ENCODE assay signal across 22 mouse cellular contexts in genomic region chr13:43718173-43718572, GRCm38 (mm10).
DNase-seq lines count a peak whose midpoint lies in the region; ATAC-seq and TF ChIP-seq lines count a peak whose summit lies in the region.
"Had no signal": no experiment of that assay in that cellular context is flagged by ENCODE, and none has a peak within 500 bp of the region (broad histone marks: within the 10 kb centered on the region; RNA-seq: fewer than 3 reads in every experiment).

No protein-coding gene starts in this region.

- no peaks in the 10 kb centered on the region for H3K9me3 ChIP-seq in midbrain, embryonic 11.5 days (ENCODE audit: control insufficient read depth, low read length)
- H3K9me3 ChIP-seq in midbrain, embryonic 13.5 days = no peaks in the 10 kb centered on the region
- H3K9me3 ChIP-seq: G1E had no signal

- peak; percentile 49 for DNase-seq in heart, adult 11 months
- DNase-seq in heart, adult 2 months = no peak
- DNase-seq in midbrain, embryonic 11.5 days (ENCODE audit: low spot score, missing footprints) = peak; percentile 70
- no peak for DNase-seq in Patski (ENCODE audit: low read depth, low spot score)
- no peak for DNase-seq in adrenal gland, adult 18-20 months (ENCODE audit: low spot score in 2 of 2)
- DNase-seq: adrenal gland, adult 2 months; adrenal gland, adult 8-10 months; adrenal gland, postnatal 10 days; adrenal gland, postnatal 14 days; adrenal gland, postnatal 25 days; adrenal gland, postnatal 36 days; B cell, adult 2 months; cerebellum, adult 11 months; cerebellum, adult 11-12 months; cerebellum, adult 18-20 months; cerebellum, adult 2 months; cerebellum, adult 8-10 months had no signal

- CTCF ChIA-PET in Patski (lab: Charles Lee) = interaction anchor here (1.3 kb wide), 1 partner anchor 9 kb away, joined by 3 read pairs; no protein-coding TSS in a partner anchor

- H3K4me1 ChIP-seq in heart, adult 2 months (ENCODE audit: control insufficient read depth, insufficient read depth, low read length) = peaks cover 2% of the 10 kb centered on the region; the same call in 1 of the 2 replicates
- H3K4me1 ChIP-seq in midbrain, embryonic 11.5 days (ENCODE audit: control insufficient read depth, insufficient read depth, low read length) = no peaks in the 10 kb centered on the region; the same call in 1 of the 2 replicates
- peaks cover 3% of the 10 kb centered on the region; the same call in 1 of the 2 replicates for H3K4me1 ChIP-seq in midbrain, embryonic 13.5 days (replicated peaks)

- no peak overlapping the region for H3K27ac ChIP-seq in heart, adult 2 months
- H3K27ac ChIP-seq in midbrain, embryonic 11.5 days (ENCODE audit: low read depth, low read length) = no peak overlapping the region
- H3K27ac ChIP-seq in midbrain, embryonic 13.5 days = no peak overlapping the region

- no peaks in the 10 kb centered on the region for H3K36me3 ChIP-seq in heart, adult 2 months (ENCODE audit: control insufficient read depth, insufficient read depth, low read length)
- H3K36me3 ChIP-seq in midbrain, embryonic 11.5 days (ENCODE audit: control insufficient read depth, insufficient read depth, low read length) = no peaks in the 10 kb centered on the region
- H3K36me3 ChIP-seq in midbrain, embryonic 13.5 days = no peaks in the 10 kb centered on the region
- H3K36me3 ChIP-seq: G1E had no signal

- no peak overlapping the region for H3K9ac ChIP-seq in heart, adult 2 months (ENCODE audit: low read depth, low read length)
- no peak overlapping the region for H3K9ac ChIP-seq in midbrain, embryonic 11.5 days (ENCODE audit: low read length)
- H3K9ac ChIP-seq in midbrain, embryonic 13.5 days (replicated peaks) = no peak overlapping the region

- no peaks in the 10 kb centered on the region for H3K27me3 ChIP-seq in heart, adult 2 months (ENCODE audit: control insufficient read depth, insufficient read depth, low read length)
- H3K27me3 ChIP-seq in midbrain, embryonic 11.5 days (ENCODE audit: control insufficient read depth, insufficient read depth, low read length) = no peaks in the 10 kb centered on the region
- no peaks in the 10 kb centered on the region for H3K27me3 ChIP-seq in midbrain, embryonic 13.5 days
- no peaks in the 10 kb centered on the region for H3K27me3 ChIP-seq in Patski
- H3K27me3 ChIP-seq: CH12.LX had no signal

- no peak for TF ChIP-seq CTCF in heart, adult 2 months (IDR thresholded peaks at IDR 0.05)
- TF ChIP-seq CTCF in Patski (IDR thresholded peaks at IDR 0.05) = peak; percentile 54

- TF ChIP-seq EP300 in heart, adult 2 months (IDR thresholded peaks at IDR 0.05; ENCODE audit: insufficient read depth, low read depth, low read length) = no peak

- H3K4me2 ChIP-seq in midbrain, embryonic 11.5 days = no peak overlapping the region
- H3K4me2 ChIP-seq in midbrain, embryonic 13.5 days (replicated peaks) = no peak overlapping the region

- in situ Hi-C loops in Patski (cut with MboI; ENCODE audit: low pct_unique_long_range_greater_than_20kb) = no loop called here

- no peaks in the 10 kb centered on the region for H3K79me2 ChIP-seq in heart, adult 2 months (replicated peaks; ENCODE audit: control insufficient read depth, insufficient read depth, low read length)

- POLR2A ChIA-PET in Patski (lab: Charles Lee) = no interaction called here

- no peak for ATAC-seq in midbrain, embryonic 11.5 days (ENCODE audit: low FRiP score)
- ATAC-seq in midbrain, embryonic 13.5 days = no peak
- ATAC-seq in Patski = no peak
- ATAC-seq: activated CD4-positive, CD25-positive, alpha-beta regulatory T cell, adult 4 months; CD4-positive, CD25-positive, alpha-beta regulatory T cell, adult 4 months had no signal

- WGBS in heart, adult 2 months = 90% methylated on average over 7 of the region's 7 CpGs
- 94% methylated on average over 7 of the region's 7 CpGs for WGBS in midbrain, embryonic 11.5 days
- 96% methylated on average over 7 of the region's 7 CpGs for WGBS in midbrain, embryonic 13.5 days

- no peak for TF ChIP-seq POLR2A in heart, adult 2 months (IDR thresholded peaks at IDR 0.05; ENCODE audit: insufficient read depth, low read depth, low read length)

- no peak overlapping the region for H3K4me3 ChIP-seq in heart, adult 2 months
- H3K4me3 ChIP-seq in midbrain, embryonic 11.5 days (ENCODE audit: low read depth, low read length) = no peak overlapping the region
- no peak overlapping the region for H3K4me3 ChIP-seq in midbrain, embryonic 13.5 days (replicated peaks)

- intact Hi-C loops in heart, adult 2 months (cut with DNase I) = no loop called here

Comparison
In these comparisons a context has a peak if more than half of its experiments do, and no peak if none do; other contexts are left out.
1. DNase-seq: peak in heart, adult 11 months (single experiment) and midbrain, embryonic 11.5 days (single experiment); none in heart, adult 2 months (0 of 2), Patski (single experiment) and adrenal gland, adult 18-20 months (0 of 2).